Mouse (Mus musculus) kidney, adult 18-20 months (tissue): ENCODE measurements around the gene Apln.
A peak's percentile ranks its signal among the peaks of the same experiment; 100 is the strongest.

Source experiments
- DNase-seq: peaks from one replicate; pipeline ENCODE4 v3.0.0; 2021

Apln gene

GRCm38 (mm10) chrX:48016906-48017601, 17.6 kb downstream of the Apln start:
- DNase-seq = no peak

- no peak for DNase-seq
Observed at GRCm38 (mm10) chrX:48011656-48012055, 23.0 kb downstream of the Apln start.

DNA sequence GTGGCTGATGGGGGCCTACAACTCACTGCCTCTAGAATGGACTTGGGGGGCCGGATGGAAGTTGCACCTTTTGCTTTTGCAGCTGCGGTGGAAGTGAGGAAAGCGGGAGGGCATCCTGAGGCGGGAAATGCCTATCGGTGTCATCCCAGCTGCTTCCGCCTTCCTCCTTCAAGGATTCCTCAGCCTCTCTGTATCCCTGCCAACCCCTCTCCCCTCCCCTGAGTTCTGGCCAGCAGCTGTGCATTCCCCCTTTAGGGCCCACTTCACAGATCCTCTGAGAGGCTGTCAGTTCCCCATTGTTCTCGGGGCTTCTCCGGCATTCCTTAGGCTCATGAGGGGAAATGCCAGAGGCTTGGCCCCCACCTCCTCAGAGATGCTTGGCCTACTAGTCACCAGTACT, 28.6 kb downstream of the Apln start:
- no peak for DNase-seq

- DNase-seq = no peak
Observed at GRCm38 (mm10) chrX:48004786-48005185, 29.9 kb downstream of the Apln start.

DNA sequence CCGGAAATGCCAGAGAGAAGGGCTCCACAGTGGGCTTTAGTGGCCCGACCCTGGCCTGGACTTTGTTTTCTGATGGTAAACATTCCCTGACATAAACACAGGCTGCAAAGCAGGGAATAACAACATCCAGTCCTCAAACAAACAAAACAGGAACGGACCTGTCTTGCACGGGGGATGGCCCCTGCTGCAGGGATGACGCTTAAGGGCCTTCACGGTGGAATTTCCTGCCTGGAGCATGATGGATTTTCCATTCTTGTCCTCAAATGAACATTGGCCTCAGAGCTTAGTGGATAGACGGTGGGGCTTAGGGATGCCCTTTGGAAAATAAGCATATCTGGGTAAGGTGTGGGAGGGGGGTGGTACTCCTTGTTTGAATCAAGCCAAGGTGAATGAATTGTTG, 33.5 kb downstream of the Apln start:
- DNase-seq = no peak

DNA sequence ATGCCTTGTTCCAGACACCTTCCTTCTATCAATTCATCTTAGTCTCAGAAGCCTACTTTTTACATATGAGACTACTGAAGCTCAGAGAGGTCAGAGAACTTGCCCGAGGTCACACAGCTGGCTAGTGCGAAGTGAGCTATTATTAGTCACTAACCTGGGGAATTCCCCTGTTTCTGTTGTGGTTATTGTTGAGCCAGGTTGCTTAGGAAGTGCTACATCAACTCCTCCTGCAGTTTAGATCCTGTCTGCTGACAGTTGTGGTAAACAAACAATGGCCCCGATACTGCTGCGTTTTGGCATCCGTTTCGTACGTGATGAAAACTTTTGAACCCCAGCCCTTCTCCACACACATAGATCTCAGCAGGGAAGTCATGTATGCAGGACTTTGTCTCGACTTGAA, 36.2 kb downstream of the Apln start:
- no peak for DNase-seq

- peak; percentile 84 for DNase-seq
Observed at GRCm38 (mm10) chrX:47992606-47993005, 42.0 kb downstream of the Apln start.

DNA sequence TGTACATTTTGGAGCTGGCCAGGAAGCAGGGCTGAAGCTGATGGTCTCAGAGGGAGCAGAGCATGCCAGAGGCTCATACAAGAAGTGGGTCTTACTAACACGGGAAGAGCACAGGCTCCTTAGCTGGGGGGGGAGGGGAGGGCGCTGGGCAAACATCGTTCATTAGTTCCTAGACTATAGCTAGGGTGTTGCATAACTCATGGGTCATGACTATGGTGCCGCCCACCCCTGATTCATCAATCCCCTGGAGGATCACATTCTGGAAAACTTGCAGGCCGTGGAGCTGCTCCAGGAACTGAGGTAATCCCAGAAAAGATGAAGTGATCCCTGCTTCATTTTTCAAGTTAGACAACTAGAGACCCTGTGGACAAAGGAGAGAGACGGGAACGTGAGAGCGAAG, 46.6 kb downstream of the Apln start:
- no peak for DNase-seq

GRCm38 (mm10) chrX:47985000-47985619, 49.5 kb downstream of the Apln start:
- DNase-seq = peak; percentile 55

DNA sequence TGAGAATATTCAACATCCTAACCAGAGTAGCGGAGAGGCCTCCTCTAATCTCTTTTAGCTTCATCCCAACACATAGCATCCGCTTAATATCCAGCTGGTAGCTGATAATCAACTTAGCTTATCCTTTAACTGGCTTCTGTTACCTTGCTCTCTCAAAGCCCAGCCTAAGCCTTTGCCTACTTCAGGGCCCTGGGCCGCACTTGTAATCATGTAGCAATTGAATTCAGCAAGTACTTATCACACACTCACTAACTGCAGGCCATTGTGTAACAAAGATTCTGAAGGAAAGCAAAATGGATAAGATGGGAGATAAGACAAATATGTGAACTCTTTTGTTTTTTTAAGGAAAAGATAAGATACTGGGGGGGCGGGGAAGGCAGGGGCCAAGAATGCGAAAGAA, 57.6 kb downstream of the Apln start:
- no peak for DNase-seq

GRCm38 (mm10) chrX:47976551-47976950, 58.1 kb downstream of the Apln start:
- DNase-seq = no peak
